Mouse (Mus musculus) v-Abl transformed pro-B cells (cell line): ENCODE measurements around the gene Taf1d.

ENCODE experiments used
- in situ Hi-C, 2 experiments: fragments of 400-800 bp; cut with MboI; formaldehyde crosslinking; loops; one replicate each; pipeline ENCODE4 v1.15.1; 2025; ENCODE audit not compliant: unreplicated experiment in 2 of 2

Taf1d gene

GRCm38 (mm10) chr9:15305503-15306397 lies at the start of gene Taf1d:
TSS of gene Taf1d (plus strand) at chr9:15306214.
- in situ Hi-C loops, result loop anchor here in 1 of 2 experiments (25.0 kb wide), 1 partner anchor 1468 kb away; the partner anchor contains the start of genes Cep57 and Fam76b

- in situ Hi-C loops, result loop anchor here in 1 of 2 experiments (25.0 kb wide), 1 partner anchor 744 kb away; the partner anchor contains the start of genes Cwc15 and Kdm4d
These were observed 49.8 kb upstream of the Taf1d start for GRCm38 (mm10) chr9:15256214-15256613.

- in situ Hi-C loops, result loop anchor here in 1 of 2 experiments (25.0 kb wide), 1 partner anchor 750 kb away; the partner anchor contains the start of genes Cwc15 and Kdm4d
These were observed 44.0 kb upstream of the Taf1d start for GRCm38 (mm10) chr9:15261980-15262379.

GRCm38 (mm10) chr9:15263487-15263886 lies 42.5 kb upstream of the Taf1d start:
- in situ Hi-C loops, result loop anchor here in 1 of 2 experiments (25.0 kb wide), 1 partner anchor 751 kb away; the partner anchor contains the start of genes Cwc15 and Kdm4d

- in situ Hi-C loops, result loop anchor here in 1 of 2 experiments (5.0 to 25.0 kb wide), 2 partner anchors 242 to 762 kb away; partner anchors contain the start of genes Cwc15 and Kdm4d
These were observed 32.0 kb upstream of the Taf1d start for GRCm38 (mm10) chr9:15273981-15274380.

GRCm38 (mm10) chr9:15276855-15277254 lies 29.2 kb upstream of the Taf1d start:
- in situ Hi-C loops, result loop anchor here (25.0 kb wide), 2 partner anchors 765 to 1440 kb away; partner anchors contain the start of genes Cep57 (in 1 of the 2), Cwc15 (in 1 of the 2), Fam76b (in 1 of the 2) and Kdm4d (in 1 of the 2)

- in situ Hi-C loops, result loop anchor here (25.0 kb wide), 2 partner anchors 766 to 1441 kb away; partner anchors contain the start of genes Cep57 (in 1 of the 2), Cwc15 (in 1 of the 2), Fam76b (in 1 of the 2) and Kdm4d (in 1 of the 2)
These were observed 27.7 kb upstream of the Taf1d start for GRCm38 (mm10) chr9:15278343-15278742.

GRCm38 (mm10) chr9:15279139-15279648 lies 26.8 kb upstream of the Taf1d start:
- in situ Hi-C loops, result loop anchor here (25.0 kb wide), 2 partner anchors 767 to 1442 kb away; partner anchors contain the start of genes Cep57 (in 1 of the 2), Cwc15 (in 1 of the 2), Fam76b (in 1 of the 2) and Kdm4d (in 1 of the 2)

- in situ Hi-C loops, result loop anchor here (10.0 to 25.0 kb wide), 3 partner anchors 495 to 1443 kb away; partner anchors contain the start of genes Ankrd49 (in 1 of the 2), Cep57 (in 1 of the 2), Cwc15 (in 1 of the 2) and Fam76b (in 1 of the 2)
These were observed 26.1 kb upstream of the Taf1d start, which contains the start of gene Med17 for GRCm38 (mm10) chr9:15279649-15280490. TSS of gene Med17 (minus strand) at chr9:15279931.

- in situ Hi-C loops, result loop anchor here (10.0 to 25.0 kb wide), 3 partner anchors 496 to 1443 kb away; partner anchors contain the start of genes Ankrd49 (in 1 of the 2), Cep57 (in 1 of the 2), Cwc15 (in 1 of the 2) and Fam76b (in 1 of the 2)
These were observed 25.5 kb upstream of the Taf1d start for GRCm38 (mm10) chr9:15280491-15280879.

- in situ Hi-C loops, result loop anchor here (5.0 to 25.0 kb wide), 5 partner anchors 253 to 1448 kb away; partner anchors contain the start of genes Ankrd49 (in 1 of the 2), Cep57 (in 1 of the 2), Cwc15 (in 1 of the 2) and Fam76b (in 1 of the 2)
These were observed 20.6 kb upstream of the Taf1d start for GRCm38 (mm10) chr9:15285443-15285842.

GRCm38 (mm10) chr9:15287846-15288245 lies 18.2 kb upstream of the Taf1d start:
- in situ Hi-C loops, result loop anchor here (5.0 to 25.0 kb wide), 5 partner anchors 256 to 1451 kb away; partner anchors contain the start of genes Ankrd49 (in 1 of the 2), Cep57 (in 1 of the 2), Cwc15 (in 1 of the 2) and Fam76b (in 1 of the 2)

GRCm38 (mm10) chr9:15288402-15288801 lies 17.6 kb upstream of the Taf1d start:
- in situ Hi-C loops, result loop anchor here (5.0 to 25.0 kb wide), 5 partner anchors 256 to 1451 kb away; partner anchors contain the start of genes Ankrd49 (in 1 of the 2), Cep57 (in 1 of the 2), Cwc15 (in 1 of the 2) and Fam76b (in 1 of the 2)

- in situ Hi-C loops, result loop anchor here (5.0 to 25.0 kb wide), 5 partner anchors 257 to 1452 kb away; partner anchors contain the start of genes Ankrd49 (in 1 of the 2), Cep57 (in 1 of the 2), Cwc15 (in 1 of the 2) and Fam76b (in 1 of the 2)
These were observed 16.8 kb upstream of the Taf1d start for GRCm38 (mm10) chr9:15289251-15289650.

GRCm38 (mm10) chr9:15297112-15297511 lies 8.9 kb upstream of the Taf1d start:
- in situ Hi-C loops, result loop anchor here (25.0 kb wide), 2 partner anchors 785 to 1460 kb away; partner anchors contain the start of genes Cep57 (in 1 of the 2), Cwc15 (in 1 of the 2), Fam76b (in 1 of the 2) and Kdm4d (in 1 of the 2)

GRCm38 (mm10) chr9:15298451-15298850 lies 7.6 kb upstream of the Taf1d start:
- in situ Hi-C loops, result loop anchor here (25.0 kb wide), 2 partner anchors 786 to 1461 kb away; partner anchors contain the start of genes Cep57 (in 1 of the 2), Cwc15 (in 1 of the 2), Fam76b (in 1 of the 2) and Kdm4d (in 1 of the 2)

GRCm38 (mm10) chr9:15300056-15300455 lies 6.0 kb upstream of the Taf1d start:
- in situ Hi-C loops, result loop anchor here in 1 of 2 experiments (25.0 kb wide), 1 partner anchor 1463 kb away; the partner anchor contains the start of genes Cep57 and Fam76b

GRCm38 (mm10) chr9:15301399-15301798 lies 4.6 kb upstream of the Taf1d start:
- in situ Hi-C loops, result loop anchor here in 1 of 2 experiments (25.0 kb wide), 1 partner anchor 1464 kb away; the partner anchor contains the start of genes Cep57 and Fam76b
